Mouse (Mus musculus) embryonic facial prominence, embryonic 15.5 days (tissue): ENCODE results near the gene Tpr. TPM values are rescaled to one million over a fixed set of nuclear protein-coding genes. Genes with fewer than 3 reads are reported as not detected.
A peak's percentile ranks its signal among the peaks of the same experiment; 100 is the strongest.

Experiments used
- ATAC-seq: fragments of 200-750 bp; cut with Nextera tagmentation; 2 replicates; pipeline ENCODE4 v1.8.0; 2017; ENCODE audit warnings: low read depth, moderate TSS enrichment; ENCODE audit not compliant: insufficient number of reproducible peaks, low FRiP score, low TSS enrichment
- H3K27ac ChIP-seq: fragments of 300-500 bp; sonication (generic); replicated peaks from 2 replicates; pipeline ENCODE4 v1.5.1; 2015; ENCODE audit warnings: mild to moderate bottlenecking, inconsistent platforms
- H3K27me3 ChIP-seq: fragments of 300-500 bp; sonication (generic); 2 replicates; pipeline ENCODE4 v1.6.1; 2015; ENCODE audit warnings: inconsistent platforms
- H3K36me3 ChIP-seq: fragments of 300-500 bp; sonication (generic); 2 replicates; pipeline ENCODE4 v1.6.1; 2015; ENCODE audit warnings: mild to moderate bottlenecking, inconsistent platforms
- H3K4me1 ChIP-seq: fragments of 300-500 bp; sonication (generic); 2 replicates; pipeline ENCODE4 v1.6.1; 2015; ENCODE audit warnings: inconsistent platforms
- H3K4me2 ChIP-seq: fragments of 300-500 bp; sonication (generic); replicated peaks from 2 replicates; pipeline ENCODE4 v1.6.1; 2015; ENCODE audit warnings: mild to moderate bottlenecking, inconsistent platforms
- H3K4me3 ChIP-seq: fragments of 300-500 bp; sonication (generic); replicated peaks from 2 replicates; pipeline ENCODE4 v1.5.1; 2015; ENCODE audit warnings: mild to moderate bottlenecking, inconsistent platforms
- H3K9ac ChIP-seq: fragments of 300-500 bp; sonication (generic); 2 replicates; pipeline ENCODE4 v1.6.1; 2015; ENCODE audit warnings: inconsistent platforms
- H3K9me3 ChIP-seq: fragments of 300-500 bp; sonication (generic); replicated peaks from 2 replicates; pipeline ENCODE4 v1.6.1; 2016; ENCODE audit warnings: inconsistent platforms
- WGBS: fragments of 180-500 bp; shearing (Covaris S2); methylation state at CpG from one replicate; pipeline ENCODE4 v1.1.7; 2015; 5-methylcytosine and 5-hydroxymethylcytosine counted together
- polyA plus RNA-seq: library from polyadenylated mRNA; unstranded; fragments of >200 nt; fragmentation: Nextera tagmentation; extraction: Ambion mirVana; gene quantifications from 2 replicates; pipeline ENCODE4 v1.2.1, GENCODE M21; 2015

The Tpr gene
- polyA plus RNA-seq = 157 and 166 TPM in 2 replicates

DNA sequence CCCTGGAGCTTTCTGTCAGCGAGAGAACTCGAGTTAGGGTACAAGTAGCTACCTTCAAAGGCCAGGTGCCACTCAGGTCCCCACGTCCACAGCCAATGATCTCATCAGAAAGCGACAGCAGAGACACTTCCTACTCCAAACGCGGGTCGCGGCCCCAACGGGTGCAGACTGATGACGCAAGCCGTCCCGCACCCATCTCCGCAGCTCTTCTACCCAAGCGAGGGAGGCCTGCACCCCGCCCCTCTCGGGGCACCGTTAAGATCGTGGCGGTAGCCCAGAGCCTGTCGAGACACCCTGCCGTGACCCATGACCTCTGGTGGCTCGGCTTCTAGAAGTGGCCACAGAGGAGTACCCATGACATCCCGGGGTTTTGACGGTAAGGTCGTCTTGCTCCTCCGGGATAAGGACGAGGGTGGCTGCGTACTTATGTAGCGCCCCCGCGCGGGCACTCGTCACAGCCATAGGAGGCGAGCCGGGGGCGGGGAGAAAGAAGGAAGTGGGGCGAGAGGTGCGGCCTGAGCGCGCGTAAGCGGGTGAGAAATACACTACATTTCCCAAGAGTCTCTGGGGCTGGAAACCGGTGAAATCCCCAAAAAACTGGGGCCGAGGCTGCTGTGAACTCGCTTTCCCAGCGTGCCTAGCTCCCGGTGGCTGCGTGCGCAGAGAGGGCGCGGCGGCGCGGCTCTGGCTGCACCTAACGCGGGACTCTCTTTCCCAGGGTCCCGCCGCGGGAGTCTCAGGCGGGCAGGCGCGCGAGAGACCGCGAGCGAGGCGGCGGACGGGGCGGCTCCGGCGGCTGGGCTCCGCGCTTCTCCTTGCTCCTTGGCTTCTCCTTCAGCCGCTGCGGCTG lies at the start of gene Tpr, which contains the start of gene Odr4:
Tpr (plus strand) TSS at position 201 of the 850 bp plus-strand sequence.
Odr4 (minus strand) TSS at position 443 of the 850 bp plus-strand sequence.
- H3K9ac ChIP-seq = peak within 1 kb of the TSS; percentile 64
- H3K4me2 ChIP-seq = peak within 1 kb of the TSS; percentile 56
- ATAC-seq = peak; percentile 99
- H3K4me3 ChIP-seq = peak within 1 kb of the TSS; percentile 82
- H3K27me3 ChIP-seq = no peaks in the 10 kb centered on the region
- H3K36me3 ChIP-seq = peaks cover 33% of the 10 kb centered on the region
- H3K9me3 ChIP-seq = no peaks in the 10 kb centered on the region
- peak within 1 kb of the TSS; percentile 96 for H3K27ac ChIP-seq
- H3K4me1 ChIP-seq = peaks cover 7% of the 10 kb centered on the region
- WGBS = under 1% methylated on average over 64 of the region's 76 CpGs

DNA sequence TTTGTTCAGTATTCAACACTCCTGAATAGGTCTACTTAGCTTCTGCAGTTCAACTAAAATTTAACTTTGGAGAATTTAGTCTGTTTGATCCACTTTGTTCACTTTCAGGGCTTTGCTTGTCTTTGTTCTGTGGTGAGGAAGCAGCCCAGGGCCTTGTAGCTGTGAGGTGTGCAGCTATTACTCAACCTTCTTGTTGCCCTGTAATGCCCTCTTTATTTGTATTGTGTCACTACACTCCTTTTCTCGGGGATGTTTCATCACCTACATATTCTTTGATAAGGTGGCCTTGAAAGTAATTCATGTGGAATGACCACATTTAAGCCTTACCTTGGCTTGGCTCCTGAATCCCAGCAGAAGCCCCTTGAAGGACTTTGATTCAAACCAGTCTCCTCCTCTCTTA lies 31.8 kb upstream of the Tpr start:
- Histone ChIP-seq H3K9ac (no peak overlapping the region), H3K4me3 (no peak overlapping the region), H3K27me3 (no peaks in the 10 kb centered on the region), H3K4me1 (no peaks in the 10 kb centered on the region), H3K27ac (no peak overlapping the region), H3K36me3 (peaks cover 25% of the 10 kb centered on the region), H3K9me3 (no peaks in the 10 kb centered on the region), H3K4me2 (no peak overlapping the region)
- 92% methylated on average over 1 of the region's 1 CpGs for WGBS
- ATAC-seq = no peak

DNA sequence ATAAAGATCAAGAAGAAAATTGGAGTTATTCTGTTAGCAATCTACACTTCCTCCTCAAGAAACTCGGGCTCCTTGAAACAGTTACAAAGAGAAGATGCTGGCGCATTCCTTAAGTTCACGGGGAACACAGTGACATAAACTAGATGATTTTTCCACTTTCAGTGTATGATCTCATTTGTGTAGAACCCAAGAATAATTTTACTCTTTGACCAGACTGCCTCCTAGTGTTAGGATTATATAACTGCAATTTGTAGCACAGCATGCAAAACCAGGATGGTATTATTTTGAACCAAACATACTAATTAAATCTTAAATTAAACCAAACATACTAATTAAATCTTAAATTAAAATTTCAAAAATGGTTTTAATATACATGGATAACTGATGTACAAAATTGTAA lies 19.7 kb upstream of the Tpr start:
- ATAC-seq = no peak
- Histone ChIP-seq H3K27ac (no peak overlapping the region), H3K9me3 (no peaks in the 10 kb centered on the region), H3K9ac (no peak overlapping the region), H3K27me3 (no peaks in the 10 kb centered on the region), H3K36me3 (peaks cover 12% of the 10 kb centered on the region), H3K4me3 (no peak overlapping the region), H3K4me2 (no peak overlapping the region), H3K4me1 (no peaks in the 10 kb centered on the region)
- 81% methylated on average over 3 of the region's 3 CpGs for WGBS

DNA sequence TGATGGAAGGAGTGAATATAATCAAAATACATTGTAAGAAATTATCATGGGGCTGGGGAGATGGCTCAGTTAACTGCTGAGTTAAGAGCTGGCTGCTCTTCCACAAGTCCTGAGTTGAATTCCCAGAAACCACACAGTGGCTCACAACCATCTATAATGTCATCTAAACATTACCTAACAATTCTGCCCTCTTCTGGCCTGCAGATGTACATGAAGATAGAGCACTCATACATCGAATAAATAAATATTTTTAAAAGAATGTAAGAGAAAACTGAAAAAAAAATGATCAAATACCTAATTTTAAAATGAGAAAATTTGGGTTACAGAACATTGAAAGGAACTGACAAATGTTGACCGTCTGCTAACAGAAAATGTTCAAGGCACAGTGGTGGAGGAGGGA lies 18.4 kb upstream of the Tpr start:
- Histone ChIP-seq H3K27ac (no peak overlapping the region), H3K4me3 (no peak overlapping the region), H3K4me2 (no peak overlapping the region), H3K36me3 (peaks cover 11% of the 10 kb centered on the region), H3K27me3 (no peaks in the 10 kb centered on the region), H3K4me1 (no peaks in the 10 kb centered on the region), H3K9ac (no peak overlapping the region), H3K9me3 (no peaks in the 10 kb centered on the region)
- WGBS = 90% methylated on average over 2 of the region's 2 CpGs
- no peak for ATAC-seq

DNA sequence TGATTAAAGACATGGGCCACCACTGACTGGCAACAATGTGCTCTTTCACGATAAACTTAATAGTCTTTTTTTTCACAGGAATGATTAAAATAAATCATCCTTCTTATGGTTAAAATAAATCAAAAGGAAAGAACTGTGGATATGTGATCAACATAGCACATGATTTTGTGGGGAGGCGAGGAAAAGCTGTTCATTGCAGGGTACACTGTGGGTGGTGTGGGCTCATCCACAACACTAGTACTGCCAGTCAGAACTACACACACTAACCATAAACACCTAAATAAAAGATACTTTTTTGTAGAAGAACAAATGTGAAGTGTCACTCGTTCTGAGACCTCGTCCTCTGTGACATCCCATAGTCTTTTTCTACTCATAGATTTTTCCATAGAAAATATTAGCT lies 8.5 kb upstream of the Tpr start:
- ATAC-seq = no peak
- WGBS = 95% methylated on average over 4 of the region's 4 CpGs
- H3K4me3 ChIP-seq = no peak overlapping the region
- no peak overlapping the region for H3K27ac ChIP-seq
- no peaks in the 10 kb centered on the region for H3K4me1 ChIP-seq
- peaks cover 25% of the 10 kb centered on the region for H3K36me3 ChIP-seq
- H3K4me2 ChIP-seq = no peak overlapping the region
- H3K27me3 ChIP-seq = no peaks in the 10 kb centered on the region
- H3K9me3 ChIP-seq = no peaks in the 10 kb centered on the region
- no peak overlapping the region for H3K9ac ChIP-seq

DNA sequence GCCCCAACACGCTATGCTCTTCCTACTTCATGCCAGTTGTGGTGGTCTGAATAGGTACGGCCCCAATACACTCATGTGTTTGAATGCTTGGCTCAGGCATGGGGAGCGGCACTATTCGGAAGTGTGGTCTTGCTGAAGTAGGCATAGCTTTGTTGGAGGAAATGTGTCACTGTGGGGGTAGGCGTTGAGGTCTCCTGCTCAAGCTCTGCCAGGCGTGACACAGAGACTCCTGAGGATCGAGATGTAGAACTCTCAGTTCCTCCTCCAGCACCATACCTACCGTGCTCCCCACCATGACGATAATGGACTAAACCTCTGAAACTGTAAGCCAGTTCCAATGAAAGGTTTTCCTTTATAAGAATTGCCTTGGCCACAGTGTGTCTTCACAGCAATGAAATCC lies 5.1 kb upstream of the Tpr start:
- Histone ChIP-seq H3K9ac (no peak overlapping the region), H3K36me3 (peaks cover 30% of the 10 kb centered on the region), H3K9me3 (no peaks in the 10 kb centered on the region), H3K4me3 (no peak overlapping the region), H3K4me2 (no peak overlapping the region), H3K4me1 (peaks cover 4% of the 10 kb centered on the region), H3K27me3 (no peaks in the 10 kb centered on the region), H3K27ac (no peak overlapping the region)
- ATAC-seq = no peak
- 92% methylated on average over 9 of the region's 9 CpGs for WGBS

DNA sequence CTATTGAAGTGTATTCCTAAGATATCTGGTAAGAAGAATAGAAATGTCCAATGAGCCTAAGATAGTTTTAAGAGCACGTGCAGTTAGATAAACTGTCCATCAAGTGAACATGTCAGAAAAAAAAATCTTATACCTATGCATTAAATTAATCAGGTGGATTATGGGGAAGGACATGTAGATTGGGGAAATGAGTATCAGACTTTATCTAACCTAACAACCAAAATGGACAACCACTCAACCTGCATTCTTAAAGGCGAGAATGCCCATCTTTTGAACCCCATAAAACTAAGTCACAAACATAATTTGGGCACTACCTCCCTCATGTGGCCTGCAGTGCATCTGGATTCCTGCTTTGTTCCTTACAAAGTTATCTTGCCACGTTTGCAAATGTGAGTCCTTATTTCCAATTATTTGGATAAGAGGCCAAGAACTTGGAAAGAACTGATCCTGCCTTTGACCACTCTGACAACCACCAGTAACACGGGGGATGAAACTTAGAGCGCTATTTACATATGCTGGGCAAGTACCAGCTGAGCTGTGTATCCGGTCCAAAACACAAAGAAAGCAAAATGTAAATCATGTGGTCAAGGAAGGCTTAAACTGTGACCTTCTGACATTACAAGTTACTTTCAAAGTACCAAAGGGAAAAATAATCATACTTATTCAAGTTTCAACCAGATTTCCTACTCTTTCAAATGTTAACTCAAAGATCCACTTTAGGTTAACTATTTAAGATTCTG lies 3.1 kb upstream of the Tpr start:
- H3K4me3 ChIP-seq = no peak overlapping the region
- H3K9me3 ChIP-seq = no peaks in the 10 kb centered on the region
- 89% methylated on average over 6 of the region's 6 CpGs for WGBS
- peaks cover 4% of the 10 kb centered on the region for H3K4me1 ChIP-seq
- no peak for ATAC-seq
- H3K4me2 ChIP-seq = no peak overlapping the region
- H3K27ac ChIP-seq = no peak overlapping the region
- H3K9ac ChIP-seq = no peak overlapping the region
- peaks cover 25% of the 10 kb centered on the region for H3K36me3 ChIP-seq
- H3K27me3 ChIP-seq = no peaks in the 10 kb centered on the region

DNA sequence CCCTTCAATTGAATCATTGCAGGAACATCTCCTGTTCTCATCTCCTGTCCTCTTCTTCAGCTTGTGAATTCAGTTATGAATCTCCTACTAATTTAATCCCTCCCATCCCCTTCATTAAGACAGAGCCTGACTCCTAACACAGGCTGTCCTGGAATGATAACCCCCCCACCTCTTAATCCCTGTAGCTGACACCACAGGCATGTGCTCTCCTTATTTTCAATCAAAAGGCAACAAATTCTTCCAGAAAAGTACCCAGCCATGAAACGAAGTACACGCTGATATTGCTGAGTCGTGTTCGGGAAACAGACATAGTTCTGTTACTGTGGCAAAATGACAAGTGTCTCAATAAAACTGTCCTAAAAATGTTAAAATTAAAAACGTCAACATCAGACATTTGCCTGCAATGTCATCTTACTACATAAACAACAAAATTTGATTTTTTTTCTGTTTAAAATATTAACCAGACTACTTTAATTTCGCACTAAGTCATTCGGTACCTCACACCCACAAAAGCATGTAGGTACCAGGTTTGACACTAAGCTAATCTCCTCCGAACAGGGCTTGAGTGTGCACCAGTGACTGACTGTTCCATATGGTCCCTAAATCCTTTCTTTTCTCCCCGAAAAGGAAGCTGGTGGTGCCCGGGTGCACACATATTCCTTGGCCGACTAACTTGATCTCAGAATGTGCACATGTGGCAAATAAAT lies 554 bp upstream of the Tpr start:
- H3K9ac ChIP-seq = peak overlapping the region; percentile 58
- 19% methylated on average over 11 of the region's 11 CpGs for WGBS
- ATAC-seq = no peak
- no peaks in the 10 kb centered on the region for H3K9me3 ChIP-seq
- peaks cover 7% of the 10 kb centered on the region for H3K4me1 ChIP-seq
- peak overlapping the region; percentile 52 for H3K4me2 ChIP-seq
- H3K4me3 ChIP-seq = peak overlapping the region; percentile 82
- H3K36me3 ChIP-seq = peaks cover 28% of the 10 kb centered on the region
- H3K27ac ChIP-seq = peak overlapping the region; percentile 95
- no peaks in the 10 kb centered on the region for H3K27me3 ChIP-seq

DNA sequence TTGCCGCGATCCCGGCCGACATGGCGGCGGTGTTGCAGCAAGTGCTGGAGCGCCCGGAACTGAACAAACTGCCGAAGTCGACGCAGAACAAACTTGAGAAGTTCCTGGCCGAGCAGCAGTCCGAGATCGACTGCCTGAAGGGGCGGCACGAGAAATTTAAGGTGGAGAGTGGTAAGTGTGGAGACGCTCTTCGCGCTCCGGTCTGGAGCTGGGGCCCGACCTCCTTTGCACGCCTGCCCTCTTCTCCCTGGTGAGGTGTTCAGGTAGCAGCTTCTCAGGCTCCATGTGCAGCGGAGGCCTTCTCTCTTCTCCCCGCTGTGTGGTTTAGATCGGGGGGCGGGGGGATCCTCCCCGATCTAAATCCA lies 832 bp downstream of the Tpr start:
- Histone ChIP-seq H3K4me1 (peaks cover 7% of the 10 kb centered on the region), H3K9me3 (no peaks in the 10 kb centered on the region), H3K4me2 (peak overlapping the region; percentile 56), H3K27ac (peak overlapping the region; percentile 96), H3K27me3 (no peaks in the 10 kb centered on the region), H3K9ac (peak overlapping the region; percentile 64), H3K4me3 (peak overlapping the region; percentile 82), H3K36me3 (peaks cover 34% of the 10 kb centered on the region)
- 0% methylated on average over 27 of the region's 27 CpGs for WGBS
- peak; percentile 43 for ATAC-seq

DNA sequence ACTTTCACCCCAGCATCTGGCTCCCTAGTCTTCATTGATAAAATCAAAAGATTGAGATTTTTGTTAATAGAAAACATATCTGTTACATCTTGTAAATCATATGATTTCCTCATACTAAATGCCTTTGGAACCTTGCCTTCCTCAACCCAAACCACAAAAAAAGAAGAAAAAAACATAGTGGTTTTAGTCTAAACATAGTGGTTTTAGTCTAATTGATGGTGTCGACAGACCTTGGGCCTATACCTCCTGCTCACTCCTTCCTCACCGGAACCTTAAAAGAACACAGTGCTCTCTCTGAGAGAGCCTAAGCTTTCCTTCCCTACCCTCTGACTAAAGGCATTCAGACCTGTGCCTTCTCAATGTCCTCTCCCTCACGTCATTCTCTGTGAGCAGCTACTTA lies 3.4 kb downstream of the Tpr start:
- H3K27me3 ChIP-seq = no peaks in the 10 kb centered on the region
- no peak overlapping the region for H3K27ac ChIP-seq
- no peak overlapping the region for H3K9ac ChIP-seq
- WGBS = 63% methylated on average over 3 of the region's 3 CpGs
- no peak for ATAC-seq
- H3K4me1 ChIP-seq = peaks cover 7% of the 10 kb centered on the region
- no peak overlapping the region for H3K4me3 ChIP-seq
- peaks cover 26% of the 10 kb centered on the region for H3K36me3 ChIP-seq
- no peaks in the 10 kb centered on the region for H3K9me3 ChIP-seq
- no peak overlapping the region for H3K4me2 ChIP-seq

DNA sequence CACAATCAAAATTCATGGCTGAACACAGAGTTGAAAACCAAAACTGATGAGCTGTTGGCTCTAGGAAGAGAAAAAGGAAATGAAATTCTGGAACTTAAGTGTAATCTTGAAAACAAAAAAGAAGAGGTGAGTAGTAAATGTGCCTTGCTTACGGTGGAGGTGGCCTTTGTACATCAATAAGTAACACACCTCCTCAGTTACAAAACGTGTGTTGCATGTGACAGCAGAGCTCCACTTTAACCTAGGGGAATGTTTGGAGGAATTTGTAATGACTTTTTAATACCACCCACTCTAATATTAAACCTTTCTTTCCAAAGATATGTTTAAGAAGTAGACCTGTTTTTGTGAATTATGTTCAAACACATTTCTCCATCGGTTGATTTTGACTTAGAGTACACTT lies 11.3 kb downstream of the Tpr start:
- ATAC-seq = no peak
- H3K4me2 ChIP-seq = no peak overlapping the region
- no peak overlapping the region for H3K27ac ChIP-seq
- H3K36me3 ChIP-seq = peaks cover 45% of the 10 kb centered on the region
- 83% methylated on average over 3 of the region's 3 CpGs for whole genome bisulfite sequencing
- H3K4me1 ChIP-seq = no peaks in the 10 kb centered on the region
- H3K27me3 ChIP-seq = no peaks in the 10 kb centered on the region
- no peak overlapping the region for H3K4me3 ChIP-seq
- no peaks in the 10 kb centered on the region for H3K9me3 ChIP-seq
- H3K9ac ChIP-seq = no peak overlapping the region
